Mouse (Mus musculus): ENCODE data around the gene Cxcl1.
"Not testable (repeated sequence)": the region's sequence is repeated elsewhere in the genome, so short reads cannot be mapped to it uniquely, and the experiment has no call there.

Gene Cxcl1
- long read RNA-seq, experiment 1 = 0 reads
- long read RNA-seq, experiment 2 = 0 reads

DNA sequence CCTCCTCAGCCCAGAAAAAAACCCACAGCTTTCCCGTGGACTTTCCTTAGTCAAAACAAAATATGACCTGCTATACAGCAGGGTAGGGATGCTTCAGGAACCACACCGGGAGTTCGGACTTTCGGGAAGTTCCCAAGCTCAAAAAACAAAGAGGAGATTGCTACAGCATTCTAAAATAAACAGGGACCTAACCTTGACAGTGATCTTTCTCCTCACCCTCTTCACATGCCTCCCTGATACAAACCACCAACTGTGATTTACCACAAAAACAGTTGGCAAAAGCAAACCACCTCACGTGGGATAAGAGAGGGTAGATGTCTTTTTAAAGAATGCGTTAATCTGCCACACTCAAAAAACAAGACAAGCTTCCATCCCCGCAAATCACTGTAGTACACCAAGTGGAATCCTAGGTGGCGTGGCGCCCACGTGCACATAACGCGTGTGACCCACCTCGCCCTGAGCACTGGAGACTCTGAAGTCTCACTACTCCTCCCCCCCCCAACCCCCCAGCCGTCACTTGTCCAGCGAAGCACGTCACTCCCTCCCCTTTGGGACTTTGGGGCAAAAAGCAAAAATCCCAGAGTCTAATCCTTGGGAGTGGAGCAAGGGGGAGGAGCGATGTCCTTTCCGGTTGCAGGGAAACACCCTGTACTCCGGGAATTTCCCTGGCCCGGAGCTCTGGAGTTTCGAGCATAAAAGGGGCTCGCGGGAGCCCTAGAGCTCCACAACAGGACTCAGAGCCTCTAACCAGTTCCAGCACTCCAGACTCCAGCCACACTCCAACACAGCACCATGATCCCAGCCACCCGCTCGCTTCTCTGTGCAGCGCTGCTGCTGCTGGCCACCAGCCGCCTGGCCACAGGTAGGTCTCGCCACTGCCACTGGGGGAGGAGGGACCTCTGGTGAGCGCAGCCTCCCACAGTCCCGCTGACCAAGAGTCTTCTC, at the start of gene Cxcl1:
Cxcl1 (plus strand) TSS at position 723 of the 945 bp plus-strand sequence.
- intact Hi-C loops (cut with DNase I) = loop anchor here (10.0 kb wide), 1 partner anchor 106 kb away; the partner anchor contains the start of gene Cxcl3

DNA sequence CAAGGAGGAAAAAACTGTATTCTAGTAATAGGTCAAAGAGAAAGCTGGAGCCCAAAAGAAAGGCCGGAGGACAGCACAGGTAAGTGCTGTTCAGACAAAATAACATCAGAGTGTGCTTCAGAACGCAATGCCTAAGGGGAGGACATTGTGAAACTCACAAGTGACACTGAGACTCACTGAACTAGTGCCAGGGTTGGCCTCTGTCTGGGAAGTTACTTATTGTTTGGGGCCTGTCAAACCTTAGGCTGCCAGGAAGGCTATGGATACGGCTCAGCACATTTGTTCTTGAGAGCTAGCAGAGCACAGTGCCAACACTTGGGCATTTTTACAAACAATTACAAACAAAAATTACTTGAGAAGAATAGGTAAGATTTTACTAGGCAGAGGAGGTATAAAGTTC, 47.1 kb upstream of the Cxcl1 start:
- intact Hi-C loops (cut with DNase I) = no loop called here

DNA sequence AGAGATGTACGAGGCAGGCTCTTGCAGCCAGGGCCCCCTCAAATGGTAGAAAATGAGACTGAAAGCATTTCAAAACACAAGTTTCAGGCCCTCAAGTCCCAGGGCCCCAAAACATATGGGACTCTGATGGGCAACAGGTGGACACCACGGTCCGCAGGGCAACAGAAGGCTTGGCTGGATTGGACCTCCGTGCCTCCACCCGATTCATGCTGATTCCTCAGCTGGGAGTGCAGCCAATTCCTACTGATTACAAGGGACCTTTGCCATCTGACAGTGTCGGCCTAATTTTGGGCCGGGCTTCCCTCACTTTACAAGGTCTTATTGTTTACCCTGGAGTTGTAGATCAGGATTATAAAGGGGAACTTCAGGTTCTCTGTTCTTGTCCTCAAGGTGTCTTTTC, 40.9 kb upstream of the Cxcl1 start:
- intact Hi-C loops (cut with DNase I) = not testable (repeated sequence)

DNA sequence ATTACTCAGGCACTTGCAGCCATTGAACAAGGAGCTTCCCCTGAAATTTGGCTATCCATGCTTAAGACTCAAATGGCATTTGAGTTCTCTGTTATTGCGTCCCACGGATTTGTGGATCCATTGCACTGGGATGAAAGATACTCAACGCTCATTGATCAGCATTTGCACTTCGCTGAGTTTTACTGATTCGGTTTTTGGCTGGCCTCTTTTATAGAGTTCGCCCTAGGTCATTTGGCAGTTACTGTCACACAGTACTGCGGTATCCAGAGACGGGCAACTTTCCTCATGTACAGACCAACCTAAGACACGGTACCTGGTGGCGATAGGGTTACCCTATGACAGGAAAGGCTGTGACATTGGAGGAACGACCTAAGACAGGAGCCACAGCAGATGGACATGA, 39.6 kb upstream of the Cxcl1 start:
- intact Hi-C loops (cut with DNase I) = not testable (repeated sequence)

DNA sequence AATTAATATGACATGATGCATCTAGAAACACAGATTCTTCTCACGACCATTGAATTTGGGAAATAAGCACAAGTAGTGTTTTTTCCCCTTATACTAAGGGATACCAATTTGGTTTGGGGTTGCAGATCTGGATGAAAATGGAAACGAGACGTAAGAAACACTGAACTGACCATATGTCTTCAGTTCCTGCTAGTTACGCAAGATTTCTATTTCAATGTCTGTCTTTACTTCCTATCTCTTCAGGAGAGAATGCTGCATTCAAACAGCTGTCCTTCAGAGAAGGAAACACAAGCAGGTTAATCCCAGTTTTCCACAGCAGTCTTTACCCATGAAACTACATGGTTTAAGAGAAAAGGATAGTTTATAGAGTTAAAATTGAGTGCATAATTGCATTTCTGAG, 37.8 kb upstream of the Cxcl1 start:
- intact Hi-C loops (cut with DNase I) = no loop called here

DNA sequence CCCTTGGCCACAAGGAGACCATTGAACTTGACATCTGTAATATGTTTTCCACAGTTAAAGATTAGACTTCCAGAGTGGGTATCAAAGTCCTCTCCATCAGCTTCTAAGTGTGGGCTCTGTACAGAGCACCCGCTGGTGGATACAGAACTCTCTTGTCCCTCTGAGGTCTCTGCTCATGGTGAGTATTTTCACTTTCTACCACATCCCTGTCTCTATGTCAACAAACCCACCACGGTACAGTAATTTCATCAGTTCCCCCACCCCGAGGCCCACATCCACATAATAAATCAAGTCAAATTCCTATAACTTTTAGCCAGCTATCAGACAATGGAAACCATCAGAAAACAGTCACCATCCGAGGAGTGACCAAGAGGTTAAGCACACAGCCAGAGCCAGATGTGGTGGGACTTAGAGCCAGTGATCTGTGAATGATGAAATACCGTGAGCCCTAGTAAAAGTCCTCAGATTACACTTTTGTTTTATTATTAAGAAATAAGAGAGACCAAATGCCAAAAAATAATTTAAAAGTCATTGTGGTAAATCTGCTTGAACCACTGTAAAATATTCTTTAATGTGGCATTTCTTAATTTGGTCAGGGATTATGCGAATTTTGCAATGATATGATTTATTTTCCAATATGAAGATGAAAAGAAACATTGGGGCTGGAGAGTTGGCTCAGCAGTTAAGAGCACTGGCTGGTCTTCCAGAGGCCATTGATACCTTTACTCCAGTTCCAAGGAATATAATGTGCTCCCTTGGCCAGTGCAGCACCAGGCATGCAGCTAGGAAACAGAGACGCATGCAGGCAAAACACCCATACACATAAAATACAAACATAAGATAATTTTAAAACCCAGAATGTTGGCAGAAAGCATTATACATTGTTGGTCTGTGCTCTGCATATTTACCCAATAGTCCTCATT, 35.5 kb upstream of the Cxcl1 start:
- intact Hi-C loops (cut with DNase I) = no loop called here

DNA sequence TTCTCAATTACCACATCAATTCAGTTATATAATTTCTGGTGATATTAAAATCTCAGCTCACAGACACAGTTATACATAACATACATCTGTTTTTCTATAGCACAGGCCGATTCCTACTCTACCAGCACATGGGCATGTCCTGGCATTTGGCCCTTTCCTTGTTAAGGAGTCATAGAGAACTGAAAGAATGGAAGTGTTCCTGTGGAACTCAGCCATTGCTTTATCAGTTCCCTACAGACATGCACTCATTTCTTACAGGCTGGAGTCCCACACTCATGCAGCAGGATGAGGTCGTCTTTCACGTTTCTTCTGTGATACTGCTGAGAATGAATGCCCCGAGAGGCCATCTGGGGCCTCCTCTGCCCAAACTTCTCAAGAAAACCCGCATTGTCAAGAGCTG, 33.6 kb upstream of the Cxcl1 start:
- intact Hi-C loops (cut with DNase I) = no loop called here

DNA sequence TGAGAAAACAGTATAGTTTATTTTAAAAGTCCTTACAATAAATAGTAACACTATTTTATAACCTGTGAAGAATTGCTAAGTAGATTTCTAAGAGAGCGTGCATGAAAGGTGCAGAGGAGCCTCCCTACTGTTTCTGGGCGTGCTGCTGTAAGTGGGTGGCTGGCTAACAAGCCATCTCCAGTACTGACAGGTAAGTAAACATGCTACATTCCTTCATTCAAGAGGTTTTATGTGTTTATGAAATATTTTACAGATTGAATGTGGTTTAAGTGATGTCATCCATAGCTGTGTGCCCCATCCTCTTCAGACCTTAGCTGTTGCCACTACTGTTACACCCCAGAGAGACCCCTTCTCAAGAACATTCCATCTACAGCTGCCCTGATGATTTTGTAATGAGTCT, 32.6 kb upstream of the Cxcl1 start:
- intact Hi-C loops (cut with DNase I) = no loop called here

DNA sequence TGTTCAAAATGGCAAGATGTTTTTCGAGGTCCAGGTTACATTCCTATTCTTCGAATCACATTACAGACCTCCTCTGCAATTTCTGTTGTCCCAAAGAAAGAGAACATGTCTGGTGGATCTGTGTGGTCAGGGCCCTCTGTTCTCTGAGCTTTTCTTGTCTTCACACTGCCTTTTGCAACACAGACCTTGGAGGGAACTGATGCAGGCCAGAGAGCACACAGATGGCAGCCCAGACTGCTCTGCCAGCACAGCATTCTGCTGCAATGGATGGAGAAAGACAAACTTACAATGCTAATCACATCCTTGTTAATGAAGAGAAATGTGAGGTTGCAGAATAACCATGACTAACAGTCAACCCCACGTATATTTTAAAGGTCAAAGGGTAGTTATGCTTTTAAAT, 32.0 kb upstream of the Cxcl1 start:
- intact Hi-C loops (cut with DNase I) = no loop called here

DNA sequence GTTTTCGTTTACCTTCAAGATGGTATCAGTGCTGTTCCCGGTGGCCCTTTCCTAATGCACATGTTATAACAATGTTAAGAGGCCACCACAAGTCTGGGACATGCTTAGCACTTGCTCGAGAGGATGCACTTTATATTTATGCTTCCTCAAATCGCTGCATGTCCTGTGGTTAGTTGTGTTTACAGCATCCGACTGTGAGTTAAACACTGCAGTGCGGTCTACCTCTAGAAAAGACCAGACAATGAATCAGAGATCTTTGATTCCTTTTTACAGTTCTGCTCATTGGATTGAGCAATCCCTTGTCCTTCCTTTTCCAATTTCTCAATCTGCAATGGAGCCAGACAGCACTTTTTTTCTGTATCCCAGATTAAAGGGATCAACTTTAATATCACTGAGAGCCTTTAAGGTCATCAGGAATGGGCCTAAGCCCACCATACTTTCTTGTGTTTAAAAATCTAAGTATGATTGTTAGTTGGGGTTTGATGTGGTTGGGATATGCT, 29.1 kb upstream of the Cxcl1 start:
- intact Hi-C loops (cut with DNase I) = loop anchor here (5.0 kb wide), 1 partner anchor 180 kb away; no protein-coding TSS in a partner anchor

DNA sequence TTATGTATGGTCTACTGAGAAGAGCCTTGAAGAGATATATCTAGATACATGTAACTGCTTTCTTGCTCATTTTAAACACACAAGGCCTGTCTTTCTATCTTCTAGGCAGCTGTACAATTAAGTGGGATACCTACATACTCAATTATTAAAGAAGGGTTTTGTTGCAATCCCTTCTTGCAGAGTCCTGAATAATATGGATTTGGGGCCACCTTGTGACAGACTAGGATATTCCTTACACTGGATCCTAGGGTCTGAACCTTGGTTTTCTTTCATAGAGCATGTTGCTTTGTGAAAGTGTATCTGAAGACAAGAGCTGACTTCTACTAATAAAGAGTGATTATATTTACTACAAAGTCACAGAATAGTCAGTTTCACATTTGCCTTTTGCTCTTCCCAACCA, 24.3 kb upstream of the Cxcl1 start:
- intact Hi-C loops (cut with DNase I) = loop anchor here (5.0 kb wide), 1 partner anchor 204 kb away; no protein-coding TSS in a partner anchor

DNA sequence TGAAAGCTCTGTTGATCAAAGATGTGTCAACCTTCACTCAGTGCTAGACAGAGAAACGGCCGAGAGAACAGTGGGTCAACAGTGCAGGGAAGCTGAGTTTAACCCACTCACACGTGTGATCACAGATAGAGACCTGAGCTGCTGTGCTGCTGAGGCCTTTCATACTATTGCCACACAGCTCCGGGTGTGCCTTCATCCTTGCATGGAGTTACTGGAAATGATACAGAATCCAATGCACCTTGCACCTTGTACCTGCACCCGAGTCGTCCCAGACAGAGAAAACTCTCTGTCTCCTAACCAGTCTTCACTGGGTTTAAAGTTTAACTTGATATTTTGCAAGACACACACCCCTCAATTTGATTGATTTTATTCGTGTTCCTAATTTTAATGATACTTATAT, 18.7 kb upstream of the Cxcl1 start:
- intact Hi-C loops (cut with DNase I) = no loop called here

DNA sequence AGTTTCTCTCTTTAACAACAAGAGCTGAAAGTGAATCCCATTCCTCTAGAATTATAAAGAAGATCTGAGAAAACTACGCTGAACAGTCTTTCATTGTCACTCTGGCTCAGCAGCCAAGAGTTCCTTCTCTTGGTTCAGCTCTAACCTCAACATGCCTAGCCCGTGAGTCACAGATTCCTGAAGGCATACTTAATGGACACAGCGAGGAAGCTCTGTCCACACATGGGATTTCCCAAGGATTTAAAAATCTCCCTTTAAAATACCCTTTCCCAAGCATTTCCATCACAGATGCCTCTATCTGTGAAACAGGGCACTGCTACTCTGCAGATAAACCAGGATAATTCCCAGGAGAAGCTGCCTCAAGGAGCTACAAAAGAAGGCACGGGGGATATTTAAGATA, 15.0 kb upstream of the Cxcl1 start:
- intact Hi-C loops (cut with DNase I) = no loop called here

DNA sequence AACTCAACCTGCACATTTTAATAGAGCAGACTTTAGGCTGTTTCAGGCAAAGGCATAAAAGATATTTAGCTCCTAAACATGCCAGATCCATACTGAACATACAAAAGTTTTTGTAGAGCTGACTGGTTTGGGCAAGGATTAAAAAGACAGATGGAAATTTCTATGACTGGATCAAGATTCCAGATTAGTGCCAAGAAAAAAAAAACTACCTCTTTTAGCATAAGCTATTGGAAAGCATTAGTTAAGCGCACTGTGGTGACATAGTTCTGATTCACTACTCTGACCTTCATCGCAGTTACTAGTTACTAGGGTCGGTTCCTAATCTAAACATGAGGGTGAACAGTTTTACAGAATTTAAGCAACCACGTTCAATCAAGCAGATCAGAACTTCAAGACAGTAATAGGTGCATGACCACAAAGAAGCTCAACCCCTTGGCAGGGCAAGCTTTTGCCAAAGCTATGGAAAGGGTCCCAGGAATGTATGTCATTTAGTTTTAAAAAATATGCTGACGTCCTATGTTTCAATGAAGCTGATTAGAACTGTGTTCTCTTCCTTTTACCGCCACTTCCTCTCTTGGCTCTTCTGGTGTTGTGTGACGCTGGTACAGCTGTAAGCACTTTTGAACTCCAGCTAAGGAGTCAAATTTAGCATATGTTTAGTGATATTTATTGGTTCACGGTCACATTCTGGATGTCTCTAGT, 14.4 kb upstream of the Cxcl1 start:
- intact Hi-C loops (cut with DNase I) = no loop called here

DNA sequence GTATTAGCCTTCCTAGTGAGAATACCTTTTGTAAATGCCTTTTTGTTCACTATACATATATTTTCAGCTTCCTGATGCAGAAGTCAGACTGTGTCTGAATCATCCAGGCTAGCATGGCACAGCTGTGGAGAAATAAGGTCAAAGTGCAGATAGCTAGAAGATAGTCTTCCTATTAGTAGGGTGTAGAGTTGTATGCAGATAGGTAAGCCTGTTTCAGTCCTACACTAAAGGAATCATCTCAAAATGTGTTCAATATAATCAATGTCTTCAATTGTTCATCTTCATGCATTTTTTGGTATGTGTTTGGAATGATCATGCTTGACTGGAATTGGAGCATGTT, 13.9 kb upstream of the Cxcl1 start:
- intact Hi-C loops (cut with DNase I) = no loop called here

DNA sequence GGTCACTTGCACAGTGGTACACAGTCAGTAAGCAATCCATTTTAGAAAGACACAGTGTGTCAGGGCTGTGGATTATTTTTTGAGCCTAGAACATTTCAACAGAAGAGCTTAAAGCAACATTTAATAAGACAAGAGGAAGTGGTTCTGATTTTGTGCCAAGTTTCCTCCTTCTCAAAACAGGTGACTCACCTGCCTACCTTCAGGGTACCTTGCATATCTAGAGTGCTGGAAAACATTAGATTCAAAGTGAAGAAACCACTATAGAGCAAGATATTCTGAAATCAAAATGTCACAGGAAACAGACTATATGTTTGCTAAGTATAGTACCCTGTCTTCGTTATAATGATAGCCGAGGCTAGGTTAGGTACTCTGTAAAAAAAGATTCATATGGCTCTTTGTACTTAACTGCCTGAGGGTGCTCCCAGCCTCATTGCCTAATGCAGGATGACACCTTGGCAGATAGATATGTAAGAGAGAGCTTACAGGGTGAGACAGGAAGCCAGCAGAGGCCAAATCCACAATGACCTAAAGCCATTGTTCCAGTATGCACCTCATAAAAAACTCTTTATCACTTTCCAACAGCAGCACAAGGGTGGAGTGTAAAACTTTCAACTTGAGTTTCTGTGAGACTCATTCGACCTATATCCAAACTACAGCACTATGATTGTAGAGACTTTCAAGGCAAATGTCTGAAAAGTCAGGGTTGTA, 11.6 kb upstream of the Cxcl1 start:
- intact Hi-C loops (cut with DNase I) = no loop called here

DNA sequence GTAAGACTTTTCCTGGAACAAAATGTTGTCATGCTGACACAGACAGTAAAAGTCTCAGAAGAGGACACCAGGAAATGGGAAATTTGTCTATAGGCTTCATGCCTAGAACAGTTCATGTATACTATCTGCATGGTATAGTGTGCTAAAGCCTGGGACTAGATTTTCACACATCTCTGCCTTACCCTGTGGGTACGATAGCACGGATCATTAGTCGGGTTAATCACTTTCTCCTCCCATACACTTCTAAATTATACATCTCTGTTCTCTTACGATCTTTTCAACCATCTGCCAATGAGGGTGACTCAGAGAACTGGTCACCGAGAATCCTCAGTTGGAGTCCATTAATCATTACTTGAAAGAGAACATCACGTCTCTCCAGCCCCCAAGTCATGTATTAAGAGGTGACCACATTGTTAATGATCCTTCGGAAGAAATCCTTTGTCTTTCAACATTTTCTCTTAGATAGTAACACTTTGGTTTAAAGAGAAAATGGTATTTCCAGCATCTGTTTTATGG, 10.6 kb upstream of the Cxcl1 start:
- intact Hi-C loops (cut with DNase I) = no loop called here

DNA sequence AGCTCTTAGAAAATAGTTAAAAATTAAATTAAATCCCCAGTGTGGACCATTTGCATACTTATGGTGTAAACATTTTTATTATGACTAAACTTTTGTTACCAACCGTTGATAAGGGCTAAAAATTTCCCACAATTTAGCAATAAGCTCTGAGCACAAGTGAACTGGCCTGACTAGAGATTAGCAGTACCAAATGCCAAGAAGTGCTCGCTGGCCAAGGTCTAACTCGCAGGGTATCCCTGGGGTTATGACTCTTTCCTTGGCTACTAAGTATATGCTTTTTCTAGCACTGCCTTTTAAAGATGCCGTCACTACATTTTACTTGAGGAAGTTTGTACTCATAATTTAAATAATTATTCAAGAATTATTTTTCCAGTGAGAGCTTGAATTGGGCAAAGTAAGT, 10.0 kb upstream of the Cxcl1 start:
- intact Hi-C loops (cut with DNase I) = no loop called here

DNA sequence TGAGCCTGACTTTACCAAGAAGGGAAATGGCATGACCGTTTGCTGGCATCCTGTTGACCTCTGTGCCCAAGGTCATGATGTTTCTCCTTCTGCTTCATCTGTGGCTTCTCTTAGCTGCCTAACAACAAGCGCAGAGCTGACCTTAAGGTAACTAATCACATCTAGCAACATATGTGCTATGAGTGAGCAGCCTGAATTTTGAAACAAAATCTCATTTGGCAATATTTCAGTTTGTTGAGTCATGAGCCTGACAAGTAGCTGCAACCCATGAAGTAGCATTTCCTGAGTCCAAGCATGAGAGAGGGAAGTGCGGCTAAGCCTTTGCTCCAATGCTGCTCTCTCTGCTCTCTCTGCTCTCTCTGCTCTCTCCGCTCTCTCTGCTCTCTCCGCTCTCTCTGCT, 9.4 kb upstream of the Cxcl1 start:
- intact Hi-C loops (cut with DNase I) = no loop called here

DNA sequence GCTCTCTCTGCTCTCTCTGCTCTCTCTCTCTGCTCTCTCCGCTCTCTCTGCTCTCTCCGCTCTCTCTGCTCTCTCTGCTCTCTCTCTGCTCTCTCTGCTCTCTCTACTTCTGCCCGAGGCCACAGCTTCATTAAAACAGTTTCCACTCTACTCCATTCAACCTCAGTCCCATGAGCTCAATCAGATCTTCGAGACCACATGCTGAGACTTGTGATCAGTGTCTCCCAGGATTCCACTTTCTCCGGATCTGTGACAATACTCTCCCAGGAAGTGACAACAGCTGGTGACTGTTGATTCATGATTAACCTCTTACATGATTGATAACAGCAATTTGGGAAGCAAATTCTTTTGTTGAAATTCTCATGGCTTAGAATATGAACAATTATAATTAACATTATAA, 8.9 kb upstream of the Cxcl1 start:
- intact Hi-C loops (cut with DNase I) = no loop called here

All from adrenal gland (tissue).